Mouse (Mus musculus): Measurements from ENCODE around the gene Tmed4. TPM values are rescaled to one million over a fixed set of nuclear protein-coding genes. Genes with fewer than 3 reads are reported as not detected.

Gene Tmed4
- 100 to 1,000 TPM; 113 to 118 TPM for total RNA-seq (2021)
- 116 and 154 TPM in 2 replicates for polyA plus RNA-seq (2012; rRNA removed)
- long read RNA-seq, transcript Tmed4-201 (5 exons, 2,003 nt), result major isoform, 103 of 110 reads
- long read RNA-seq, partial matches to known transcripts, result 0 of 110 reads
- long read RNA-seq, other reads (novel, unspliced or antisense), result 4 of 110 reads

- DNase-seq, result peak; percentile 98
Measured at GRCm38 (mm10) chr11:6274387-6275093, at the start of gene Tmed4. TSS of gene Tmed4 (minus strand) at chr11:6274870.

- DNase-seq, result no peak
Measured at GRCm38 (mm10) chr11:6323348-6323747, 48.7 kb upstream of the Tmed4 start.

- DNase-seq, result no peak
Measured at GRCm38 (mm10) chr11:6322086-6322485, 47.4 kb upstream of the Tmed4 start.

- DNase-seq, result no peak
Measured at GRCm38 (mm10) chr11:6319374-6319773, 44.7 kb upstream of the Tmed4 start.

- DNase-seq, result no peak
Measured at GRCm38 (mm10) chr11:6318559-6318958, 43.9 kb upstream of the Tmed4 start.

GRCm38 (mm10) chr11:6316821-6317220, 42.2 kb upstream of the Tmed4 start:
- DNase-seq, result no peak

- no peak for DNase-seq
Measured at GRCm38 (mm10) chr11:6313874-6314406, 39.3 kb upstream of the Tmed4 start.

GRCm38 (mm10) chr11:6308181-6308580, 33.5 kb upstream of the Tmed4 start:
- no peak for DNase-seq

- DNase-seq, result no peak
Measured at GRCm38 (mm10) chr11:6305943-6306430, 31.3 kb upstream of the Tmed4 start.

GRCm38 (mm10) chr11:6302793-6303192, 28.1 kb upstream of the Tmed4 start:
- no peak for DNase-seq

GRCm38 (mm10) chr11:6299435-6299834, 24.8 kb upstream of the Tmed4 start:
- no peak for DNase-seq

GRCm38 (mm10) chr11:6296077-6296476, 21.4 kb upstream of the Tmed4 start:
- no peak for DNase-seq

GRCm38 (mm10) chr11:6294632-6295031, 20.0 kb upstream of the Tmed4 start:
- DNase-seq, result no peak

GRCm38 (mm10) chr11:6293601-6294000, 18.9 kb upstream of the Tmed4 start:
- DNase-seq, result no peak

- DNase-seq, result no peak
Measured at GRCm38 (mm10) chr11:6292988-6293349, 18.3 kb upstream of the Tmed4 start.

GRCm38 (mm10) chr11:6292116-6292987, 17.7 kb upstream of the Tmed4 start:
- DNase-seq, result no peak

- peak; percentile 100 for DNase-seq
Measured at GRCm38 (mm10) chr11:6291401-6292115, 16.9 kb upstream of the Tmed4 start, which contains the start of gene Ogdh. TSS of gene Ogdh (plus strand) at chr11:6291633.

GRCm38 (mm10) chr11:6290883-6291282, 16.2 kb upstream of the Tmed4 start:
- no peak for DNase-seq

GRCm38 (mm10) chr11:6290138-6290537, 15.5 kb upstream of the Tmed4 start:
- DNase-seq, result no peak

- no peak for DNase-seq
Measured at GRCm38 (mm10) chr11:6282940-6283339, 8.3 kb upstream of the Tmed4 start.

- DNase-seq, result no peak
Measured at GRCm38 (mm10) chr11:6276466-6276865, 1.8 kb upstream of the Tmed4 start.

GRCm38 (mm10) chr11:6275094-6275484, 419 bp upstream of the Tmed4 start:
- no peak for DNase-seq
